Mouse (Mus musculus) inflammation-experienced regulatory T-cells, adult 6 months (primary cell): ENCODE results near the gene Ctsz. TPM values are rescaled to one million over a fixed set of nuclear protein-coding genes. Genes with fewer than 3 reads are reported as not detected.
A peak's percentile ranks its signal among the peaks of the same experiment; 100 is the strongest.

Experiments used
- ATAC-seq: one replicate; pipeline ENCODE4 v1.8.0; 2017
- polyA plus RNA-seq, 3 experiments: library from polyadenylated mRNA; unstranded; fragments of 100-300 nt; shearing (Covaris generic); gene quantifications; one replicate each; pipeline ENCODE4 v1.2.1; 2017

The Ctsz gene
- polyA plus RNA-seq, 3 experiments from 2014 or later: 96.3 to 113 (median 109) TPM

DNA sequence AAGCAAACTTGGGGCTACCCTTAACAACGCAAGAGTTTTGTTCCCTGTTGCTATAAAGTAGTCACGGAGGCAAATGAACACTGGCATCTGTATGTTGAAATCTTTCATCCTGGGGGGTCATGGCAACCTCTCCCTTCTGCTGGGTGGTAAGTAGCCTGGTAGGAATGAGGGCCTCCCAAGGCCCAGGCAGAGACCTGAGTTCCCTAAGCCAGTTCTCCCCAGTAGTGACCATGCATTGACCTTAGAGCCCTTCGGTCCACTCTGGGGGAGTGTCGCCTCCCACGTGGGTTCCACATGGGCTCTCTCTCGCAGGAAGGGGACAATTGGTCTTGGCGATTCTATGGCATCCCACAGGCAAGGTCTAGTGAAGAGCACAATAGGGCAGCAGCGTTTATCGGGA lies 1.1 kb upstream of the Ctsz start:
- no peak for ATAC-seq

GRCm38 (mm10) chr2:174439450-174439838 lies 605 bp upstream of the Ctsz start:
- ATAC-seq: no peak

DNA sequence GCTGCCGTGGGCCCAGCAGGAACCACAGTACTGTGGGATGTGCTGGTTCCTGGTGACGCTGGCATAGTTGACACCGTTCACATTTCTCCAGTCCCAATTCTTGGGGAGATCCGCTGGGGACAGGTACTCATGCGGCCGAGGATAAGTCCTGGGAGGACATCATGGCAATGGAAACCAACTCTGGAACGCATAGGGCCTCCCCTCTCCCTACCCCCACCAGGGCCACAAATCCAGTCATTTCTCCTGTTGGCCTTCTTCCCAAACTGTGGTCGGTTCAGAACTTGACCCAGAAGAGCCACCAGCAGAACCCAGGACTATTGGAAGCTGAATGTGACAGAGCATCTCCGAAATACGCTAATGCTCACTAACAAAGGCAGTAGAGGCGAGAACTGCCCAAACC lies 658 bp downstream of the Ctsz start:
- no peak for ATAC-seq

GRCm38 (mm10) chr2:174437697-174437982 lies 1.2 kb downstream of the Ctsz start:
- ATAC-seq: no peak

- no peak for ATAC-seq
Measured at GRCm38 (mm10) chr2:174436916-174437696, 1.7 kb downstream of the Ctsz start.

DNA sequence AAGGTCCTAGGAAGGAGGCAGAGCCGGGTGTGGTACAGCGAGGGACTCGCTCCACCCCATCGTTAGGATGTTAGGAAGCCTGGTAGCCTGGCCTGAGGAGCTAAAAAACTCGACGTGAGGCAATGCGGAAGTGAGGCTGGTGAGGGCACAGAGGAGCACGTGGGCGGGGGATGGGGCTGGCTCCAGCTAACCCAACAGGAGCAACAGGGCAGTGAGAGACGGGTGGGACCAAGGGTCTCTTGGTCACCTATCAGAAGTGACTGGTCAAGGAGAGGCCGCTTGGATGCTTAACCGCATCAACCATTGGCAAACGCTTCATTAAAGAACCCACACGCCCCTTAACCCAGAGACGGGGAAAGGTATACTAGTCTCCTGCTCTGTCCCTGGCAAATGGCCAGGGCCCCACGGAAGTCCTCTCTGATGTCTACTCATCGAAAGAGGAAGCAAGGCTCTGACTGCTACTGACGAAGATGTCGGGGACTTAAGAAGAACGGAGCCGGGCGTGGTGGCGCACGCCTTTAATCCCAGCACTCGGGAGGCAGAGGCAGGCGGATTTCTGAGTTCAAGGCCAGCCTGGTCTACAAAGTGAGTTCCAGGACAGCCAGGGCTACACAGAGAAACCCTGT lies 2.6 kb downstream of the Ctsz start:
- no peak for ATAC-seq

DNA sequence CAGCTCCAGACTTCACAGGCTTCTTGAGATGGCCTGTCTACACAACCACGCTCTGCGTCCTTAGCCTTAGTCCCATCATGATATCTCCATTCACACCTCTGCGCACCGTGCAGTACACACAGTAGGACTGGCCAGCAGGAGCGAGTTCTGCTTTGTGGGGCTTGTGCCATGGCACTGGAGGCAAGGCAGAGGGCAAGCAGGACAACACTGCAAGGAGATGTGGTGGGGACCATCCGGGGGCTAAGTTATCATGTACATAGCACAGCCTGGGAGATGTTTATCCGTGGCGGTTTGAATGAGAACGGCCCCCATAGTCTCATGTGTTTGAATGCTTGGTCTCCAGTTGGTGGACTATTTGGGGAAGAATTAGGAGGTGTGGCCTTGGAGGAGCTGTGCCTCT lies 3.9 kb downstream of the Ctsz start:
- no peak for ATAC-seq

DNA sequence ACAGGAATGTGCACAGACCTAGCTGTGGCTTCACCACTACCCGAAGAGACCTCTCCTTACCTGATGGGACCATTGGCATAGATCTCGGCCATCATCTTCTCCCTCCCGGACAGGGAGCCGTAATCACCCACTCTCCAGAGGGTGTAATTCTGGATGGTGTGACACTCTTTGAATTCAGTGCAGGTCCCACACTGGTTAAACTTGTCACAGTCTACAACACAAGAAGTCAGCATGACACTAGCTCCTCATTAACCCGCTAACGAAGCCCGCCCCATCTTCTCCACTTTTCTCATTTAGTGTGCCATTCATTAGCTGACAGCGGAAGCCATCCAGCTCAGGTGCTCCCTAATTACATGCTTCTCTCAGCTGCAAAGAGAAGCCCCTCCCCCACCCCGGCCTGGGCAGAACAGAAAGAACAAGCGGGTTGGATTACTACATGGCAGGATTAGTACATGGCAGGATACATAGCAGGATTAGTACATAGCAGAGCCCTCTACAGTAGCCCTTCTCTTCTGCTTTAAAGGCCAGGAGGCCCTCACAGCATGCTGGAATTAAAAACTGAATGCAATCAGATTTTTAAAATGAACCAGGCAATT lies 9.7 kb downstream of the Ctsz start:
- ATAC-seq: no peak

DNA sequence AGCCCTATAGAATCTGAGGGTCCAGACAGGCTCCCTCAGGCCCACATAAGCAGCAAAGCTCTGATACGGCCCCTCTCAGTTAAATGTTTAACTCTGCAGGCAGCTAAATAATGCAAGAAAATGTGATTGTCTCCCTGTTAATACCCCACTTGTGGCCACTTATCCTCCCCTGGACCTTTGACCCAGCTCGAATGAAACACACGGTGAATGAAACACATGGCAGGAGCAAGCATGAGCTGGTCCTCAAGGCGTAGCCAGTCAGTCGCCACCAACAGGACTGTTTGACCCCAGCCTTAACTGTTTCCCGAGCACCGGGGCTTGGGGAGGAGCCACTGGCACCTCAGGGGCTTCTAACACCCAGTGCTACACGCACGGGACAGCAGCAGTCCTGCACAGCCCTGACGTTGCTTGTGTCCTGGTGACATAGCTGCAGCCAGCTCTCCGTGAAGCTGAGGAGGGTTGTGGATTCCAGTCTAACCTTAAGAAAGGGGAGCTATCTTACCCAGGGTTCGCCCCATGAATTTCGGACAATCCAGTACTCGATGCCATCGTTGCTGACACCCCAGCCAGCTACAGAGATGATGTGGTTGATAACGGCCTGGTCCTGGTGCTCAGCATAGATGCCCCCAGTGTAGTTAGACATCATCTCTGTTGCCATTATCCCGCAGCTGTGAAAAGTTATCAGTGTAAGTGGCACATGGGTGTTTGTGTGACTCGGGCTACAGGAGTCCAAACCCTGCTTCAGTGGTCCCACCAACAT lies 10.6 kb downstream of the Ctsz start:
- no peak for ATAC-seq

- no peak for ATAC-seq
Measured at GRCm38 (mm10) chr2:174426856-174427255, 12.0 kb downstream of the Ctsz start.

- ATAC-seq: no peak
Measured at GRCm38 (mm10) chr2:174424301-174425085, 14.3 kb downstream of the Ctsz start.

- ATAC-seq: no peak
Measured at GRCm38 (mm10) chr2:174421107-174421506, 17.7 kb downstream of the Ctsz start.

- ATAC-seq: peak; percentile 99
Measured at GRCm38 (mm10) chr2:174415731-174416310, 23.0 kb downstream of the Ctsz start, which contains the start of gene Nelfcd. Nelfcd (plus strand) TSS chr2:174415804.

DNA sequence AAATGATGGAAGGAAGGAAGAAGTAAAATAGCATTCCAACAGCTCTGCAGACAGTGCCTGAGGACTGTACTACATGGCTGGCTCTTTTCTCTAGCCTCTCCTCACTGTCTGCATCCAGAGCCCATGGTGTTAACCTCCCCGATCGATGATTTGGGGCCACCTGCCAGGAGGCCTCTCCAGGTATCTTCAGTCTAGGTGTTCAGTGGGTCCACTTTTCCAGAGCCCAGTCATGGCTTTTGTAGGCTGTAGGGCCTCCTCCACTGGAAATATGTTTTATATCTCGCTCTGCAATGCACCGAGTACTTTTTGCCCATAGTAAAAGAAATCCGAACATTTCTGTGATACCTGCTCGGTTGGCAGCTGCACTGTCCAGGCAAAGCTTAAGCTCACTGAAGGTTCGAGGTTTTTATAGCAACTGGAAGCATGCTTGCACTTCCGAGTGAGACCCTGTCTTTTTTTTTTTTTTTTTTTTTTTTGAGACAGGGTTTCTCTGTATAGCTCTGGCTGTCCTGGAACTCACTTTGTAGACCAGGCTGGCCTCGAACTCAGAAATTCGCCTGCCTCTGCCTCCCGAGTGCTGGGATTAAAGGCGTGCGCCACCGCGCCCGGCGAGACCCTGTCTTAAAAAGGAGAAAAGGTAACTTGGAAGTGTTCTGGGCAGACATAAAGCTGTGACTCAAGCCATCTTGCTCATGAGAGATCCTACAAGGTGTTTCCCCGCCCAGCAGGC lies 23.7 kb downstream of the Ctsz start:
- no peak for ATAC-seq

- ATAC-seq: no peak
Measured at GRCm38 (mm10) chr2:174413127-174413526, 25.7 kb downstream of the Ctsz start.

GRCm38 (mm10) chr2:174410222-174410621 lies 28.6 kb downstream of the Ctsz start:
- no peak for ATAC-seq

- ATAC-seq: no peak
Measured at GRCm38 (mm10) chr2:174400396-174400795, 38.4 kb downstream of the Ctsz start.

DNA sequence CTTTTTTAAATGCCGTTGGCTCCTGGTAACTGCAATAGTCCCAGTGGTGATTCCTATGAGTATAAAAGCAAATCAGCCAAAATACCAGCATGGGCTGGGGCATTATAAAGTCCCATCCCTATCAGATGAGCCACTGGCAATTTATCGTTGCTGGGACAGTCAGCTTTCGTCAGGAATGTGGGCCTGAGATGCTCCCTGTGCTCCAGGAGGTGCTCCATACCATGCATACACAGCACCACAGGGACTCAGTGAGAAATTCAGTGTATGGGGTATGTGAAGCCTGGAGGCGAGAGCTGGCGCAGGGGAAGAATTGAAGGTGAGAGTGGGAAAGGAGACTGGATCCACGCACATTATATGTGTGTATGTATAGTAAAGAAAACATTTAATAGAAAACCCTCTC lies 41.0 kb downstream of the Ctsz start:
- no peak for ATAC-seq

- no peak for ATAC-seq
Measured at GRCm38 (mm10) chr2:174397065-174397464, 41.8 kb downstream of the Ctsz start.

DNA sequence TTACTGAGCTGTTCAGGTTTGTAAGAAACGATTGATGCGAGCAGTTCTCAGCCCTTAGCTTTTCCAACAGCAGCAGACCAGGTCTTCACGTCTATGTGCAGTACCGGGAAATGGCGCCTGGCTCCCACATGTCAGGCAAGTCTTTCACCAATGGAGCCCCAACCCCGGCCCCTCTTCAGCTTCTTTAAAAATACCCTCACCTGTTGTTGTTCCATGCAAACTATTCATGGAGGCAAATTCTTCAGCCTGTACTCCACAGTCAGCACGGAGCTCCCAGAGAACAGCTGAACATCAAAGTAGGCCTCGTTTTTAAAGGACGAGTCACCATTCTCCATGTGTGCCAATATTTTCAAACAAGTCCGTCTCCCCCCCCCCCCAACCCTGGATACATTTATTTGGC lies 42.2 kb downstream of the Ctsz start:
- no peak for ATAC-seq

DNA sequence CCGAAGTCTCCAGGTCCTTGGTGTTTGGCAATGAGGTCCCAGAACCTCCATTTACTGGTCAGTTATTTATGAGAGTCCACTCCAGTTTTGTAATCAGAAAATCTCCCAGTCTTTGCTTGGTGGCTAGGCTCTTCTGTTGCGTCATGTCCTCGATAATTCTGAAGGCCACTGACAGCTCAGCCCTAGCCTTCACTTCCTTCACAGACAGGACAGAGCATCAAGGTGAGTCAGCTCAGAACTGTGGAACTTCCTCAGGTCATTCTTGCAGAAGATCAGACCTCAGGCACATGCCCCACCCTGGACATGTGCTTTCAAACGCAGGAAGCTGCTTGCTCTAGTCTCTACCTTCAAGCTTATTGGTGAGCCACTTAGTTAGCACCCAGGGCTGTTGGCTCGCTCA lies 45.5 kb downstream of the Ctsz start:
- ATAC-seq: no peak

GRCm38 (mm10) chr2:174392554-174392953 lies 46.3 kb downstream of the Ctsz start:
- ATAC-seq: no peak
